Mouse (Mus musculus): ENCODE results near the gene Itpa.

Gene Itpa

DNA sequence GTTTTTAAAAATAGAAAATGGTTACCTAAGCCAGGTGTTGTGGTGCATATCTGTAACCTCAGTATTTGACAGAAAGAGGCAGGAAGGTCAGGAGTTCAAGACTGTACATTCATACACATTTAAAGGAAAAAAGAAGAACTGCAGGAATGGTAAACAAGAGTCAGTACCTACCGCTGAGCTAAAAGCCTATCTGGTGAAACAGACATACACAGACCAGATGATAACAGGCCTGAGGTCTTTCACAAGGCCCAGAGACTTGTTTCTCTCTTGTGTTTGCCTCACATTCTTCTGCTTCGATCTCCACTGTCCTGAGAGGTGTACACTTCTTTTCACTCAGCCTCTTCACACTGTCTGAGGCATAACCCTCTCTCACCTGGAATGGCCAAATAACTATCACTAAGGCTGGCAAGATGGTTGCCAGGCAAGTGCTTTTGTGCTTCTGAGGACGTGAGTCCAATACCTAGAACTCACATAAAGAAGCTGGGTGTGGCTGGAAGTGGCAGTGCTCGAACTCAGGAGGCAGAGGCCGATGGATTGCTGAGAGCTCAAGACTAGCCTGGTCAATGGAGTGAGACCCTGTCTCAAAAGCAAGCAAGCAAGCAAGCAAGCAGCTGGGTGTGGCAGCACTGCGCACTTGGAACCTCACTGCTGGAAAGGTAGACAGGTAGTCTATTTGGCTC, 11.6 kb upstream of the Itpa start:
- no peak for DNase-seq (ENCODE audit: low read depth, low spot score)

- DNase-seq (ENCODE audit: low read depth, low spot score): no peak
Observed at GRCm38 (mm10) chr2:130656536-130656935, 10.9 kb upstream of the Itpa start.

- DNase-seq (ENCODE audit: low read depth, low spot score): no peak
Observed at GRCm38 (mm10) chr2:130657541-130657940, 9.9 kb upstream of the Itpa start.

DNA sequence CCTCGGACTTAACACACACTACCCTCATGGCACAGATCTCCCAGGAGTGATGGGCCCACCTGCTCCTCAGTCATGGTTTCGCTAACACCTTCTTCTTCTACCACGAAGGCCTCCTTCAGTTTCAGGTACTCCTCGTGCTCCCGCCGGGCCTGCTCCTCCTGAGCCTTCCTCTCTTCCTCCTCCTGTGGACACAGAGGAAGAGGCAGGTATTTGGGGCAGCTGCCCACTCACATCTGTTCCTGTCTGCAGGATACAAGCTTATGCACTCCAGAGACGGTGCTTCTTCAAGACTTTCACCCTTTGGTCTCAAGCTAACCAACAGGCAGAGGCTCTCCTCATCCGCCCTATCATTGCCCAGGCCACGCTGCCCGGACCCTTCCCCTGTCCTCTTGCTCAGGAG, 8.9 kb upstream of the Itpa start:
- DNase-seq (ENCODE audit: low read depth, low spot score): no peak

DNA sequence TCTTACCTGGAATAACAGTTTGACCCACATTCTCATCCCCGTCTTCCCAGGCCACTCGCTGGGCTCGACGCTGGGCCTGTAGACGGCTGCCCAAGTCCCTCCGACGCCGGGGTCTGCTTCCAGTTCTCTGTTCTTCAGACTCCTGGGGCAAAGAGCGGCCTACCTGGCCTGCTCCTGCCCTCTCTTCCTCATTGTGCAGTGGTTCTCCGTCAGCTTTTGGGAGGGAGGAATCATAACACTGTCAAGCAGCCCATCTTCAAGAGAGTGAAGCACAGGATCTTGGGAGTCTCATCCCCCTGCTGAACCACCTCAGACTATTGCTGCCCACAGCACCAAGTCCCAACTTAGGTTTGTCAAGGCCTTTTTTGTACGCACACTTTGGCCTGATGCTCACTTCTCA, 4.1 kb upstream of the Itpa start:
- no peak for DNase-seq (ENCODE audit: low read depth, low spot score)

GRCm38 (mm10) chr2:130664102-130664701, 3.2 kb upstream of the Itpa start, which contains the start of gene Ddrgk1:
TSS of gene Ddrgk1 (minus strand) at chr2:130664659.
- peak; percentile 92 for DNase-seq (ENCODE audit: low read depth, low spot score)

GRCm38 (mm10) chr2:130677211-130677610, 9.8 kb downstream of the Itpa start:
- DNase-seq (ENCODE audit: low read depth, low spot score): no peak

DNA sequence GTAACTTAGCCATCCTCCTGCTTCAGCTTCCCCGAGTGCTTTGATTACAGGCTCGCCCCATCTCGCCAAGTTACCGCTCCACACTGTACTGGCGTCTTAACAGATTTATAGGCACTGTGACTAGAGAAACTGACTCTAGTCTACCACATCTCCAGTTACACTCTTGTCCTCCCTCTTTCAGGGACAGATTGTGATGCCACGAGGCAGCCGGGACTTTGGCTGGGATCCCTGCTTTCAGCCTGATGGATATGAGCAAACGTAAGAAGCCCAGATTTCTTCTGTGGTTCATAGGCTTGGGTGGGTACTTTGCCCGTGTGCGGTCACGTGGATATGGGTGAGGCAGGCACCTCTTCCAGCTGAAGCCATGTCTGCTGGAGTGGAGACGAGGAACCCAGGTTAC, 11.7 kb downstream of the Itpa start:
- DNase-seq (ENCODE audit: low read depth, low spot score): no peak

- DNase-seq (ENCODE audit: low read depth, low spot score): no peak
Observed at GRCm38 (mm10) chr2:130679899-130680298, 12.5 kb downstream of the Itpa start.

GRCm38 (mm10) chr2:130681531-130681930, 14.1 kb downstream of the Itpa start:
- DNase-seq (ENCODE audit: low read depth, low spot score): no peak

GRCm38 (mm10) chr2:130685426-130685825, 18.0 kb downstream of the Itpa start:
- DNase-seq (ENCODE audit: low read depth, low spot score): no peak

DNA sequence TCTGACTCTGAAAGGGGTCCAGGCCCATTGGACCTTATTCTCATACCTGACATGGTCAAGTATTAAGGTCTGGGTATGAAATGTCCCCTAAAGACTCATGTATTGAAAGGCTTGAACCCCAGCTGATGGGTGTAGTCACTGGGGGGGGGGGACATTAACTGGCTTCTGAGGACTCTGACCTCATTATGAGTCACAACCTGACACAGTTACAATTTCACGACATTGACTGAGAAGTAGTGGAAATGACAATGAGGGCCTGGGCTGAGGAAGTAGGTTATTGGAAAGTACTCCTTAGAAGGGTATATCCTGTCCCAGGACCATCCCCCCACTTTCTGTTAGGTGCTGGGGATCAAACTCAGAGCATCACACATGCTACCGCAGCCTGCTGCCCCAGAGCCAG, 21.6 kb downstream of the Itpa start:
- DNase-seq (ENCODE audit: low read depth, low spot score): no peak

- DNase-seq (ENCODE audit: low read depth, low spot score): no peak
Observed at GRCm38 (mm10) chr2:130693563-130693962, 26.2 kb downstream of the Itpa start.

- no peak for DNase-seq (ENCODE audit: low read depth, low spot score)
Observed at GRCm38 (mm10) chr2:130696700-130697152, 29.3 kb downstream of the Itpa start.

DNA sequence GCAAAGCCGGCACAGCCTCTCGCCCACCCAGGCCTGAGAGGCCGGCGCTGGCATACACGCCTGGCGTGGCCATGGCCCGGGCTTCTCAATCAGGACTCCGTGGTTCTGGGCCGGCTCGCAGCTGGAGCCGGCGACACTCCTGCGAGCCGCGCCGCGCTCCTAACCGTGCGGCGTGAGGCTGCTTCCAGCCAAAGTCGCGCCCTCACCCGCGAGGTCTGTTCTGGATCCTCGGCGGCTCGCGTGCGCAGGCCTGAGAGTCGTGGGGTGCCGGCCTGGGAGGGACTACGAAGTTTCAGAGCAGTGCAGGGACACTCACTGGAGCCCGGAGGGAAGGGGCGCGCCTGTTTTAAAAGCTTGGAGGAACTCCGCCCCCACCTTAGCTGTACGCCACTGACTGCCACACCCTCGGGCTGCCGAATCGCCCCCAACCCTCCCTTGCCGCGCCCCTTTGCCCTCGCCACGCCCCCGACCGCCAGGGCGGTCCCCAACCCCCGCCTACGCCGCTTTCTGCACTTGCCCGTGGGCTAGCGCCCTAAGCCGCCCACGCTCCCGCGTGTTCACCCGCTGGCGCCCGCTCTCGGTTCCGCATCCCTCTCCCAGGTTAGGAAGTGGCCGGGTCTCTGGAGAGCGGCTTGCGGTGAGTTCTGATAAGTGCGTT, 29.9 kb downstream of the Itpa start, which contains the start of gene Slc4a11:
TSS of gene Slc4a11 (minus strand) at position 367 of the 658 bp plus-strand sequence.
- DNase-seq (ENCODE audit: low read depth, low spot score): no peak

GRCm38 (mm10) chr2:130697821-130698266, 30.4 kb downstream of the Itpa start:
- no peak for DNase-seq (ENCODE audit: low read depth, low spot score)

DNA sequence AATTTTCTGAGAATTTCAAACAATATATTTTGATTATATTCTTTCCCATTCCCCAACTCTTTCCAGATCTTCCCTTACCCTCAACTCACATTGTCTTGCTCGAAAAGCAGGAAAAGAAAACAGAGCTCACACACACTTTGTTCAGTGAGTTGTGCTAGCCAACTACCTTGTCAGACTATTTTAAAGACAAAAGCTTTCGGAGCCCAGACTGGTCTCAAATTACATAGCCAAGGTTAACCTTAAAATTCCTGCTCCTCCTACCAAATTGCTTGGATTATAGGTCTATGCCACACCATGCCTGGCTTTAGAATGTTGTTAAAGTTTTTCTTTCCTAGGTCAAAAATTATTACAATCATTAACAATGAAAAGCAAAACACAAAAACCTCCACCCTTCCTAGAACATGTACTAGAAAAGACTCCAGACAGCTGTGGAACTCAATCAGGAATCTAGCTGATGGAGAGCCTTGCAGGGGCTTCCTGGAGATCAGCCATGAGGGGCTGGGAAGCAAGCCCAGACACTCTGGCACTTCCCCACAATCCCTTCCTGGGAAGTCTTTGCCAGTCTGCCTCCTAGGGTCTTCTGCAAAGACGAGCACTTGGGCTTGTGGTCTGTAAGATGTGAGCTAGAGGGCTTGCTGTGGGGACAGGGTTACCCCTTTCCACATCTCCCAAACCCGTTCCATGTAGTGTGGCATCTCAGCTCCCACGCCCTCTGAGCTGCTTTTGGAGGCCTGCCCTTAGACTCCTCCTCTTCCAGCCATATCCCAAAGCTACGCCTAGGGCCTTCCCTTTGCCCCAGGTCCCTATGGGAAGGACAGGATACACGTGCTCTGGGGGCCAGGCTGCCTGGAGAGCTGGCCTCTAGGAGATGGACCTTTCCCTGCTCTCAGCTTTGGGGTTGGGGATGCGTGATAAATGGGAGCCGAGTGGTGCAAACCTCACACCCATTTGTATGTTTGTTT, 36.9 kb downstream of the Itpa start:
- no peak for DNase-seq (ENCODE audit: low read depth, low spot score)

GRCm38 (mm10) chr2:130705178-130705577, 37.8 kb downstream of the Itpa start:
- no peak for DNase-seq (ENCODE audit: low read depth, low spot score)

DNA sequence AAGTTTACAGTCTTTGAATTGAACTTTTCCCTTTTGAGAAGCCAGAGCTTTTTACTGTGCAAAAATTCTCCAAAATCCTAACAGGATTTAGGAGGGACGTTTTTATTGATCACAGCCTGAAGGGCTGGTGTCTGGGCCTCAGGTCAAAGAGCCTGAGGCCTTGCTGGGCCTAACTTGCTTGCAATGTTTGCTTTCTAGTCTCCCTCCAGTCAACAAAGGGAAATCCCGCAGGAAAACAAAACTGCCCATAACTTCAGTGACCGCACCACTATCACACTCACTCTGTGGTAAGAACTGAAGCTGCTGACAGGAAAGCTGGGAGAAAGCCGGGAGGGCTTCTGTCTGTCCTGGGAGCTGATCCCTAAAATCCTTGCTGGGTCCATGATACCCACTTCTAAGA, 39.2 kb downstream of the Itpa start:
- DNase-seq (ENCODE audit: low read depth, low spot score): no peak

GRCm38 (mm10) chr2:130707057-130707456, 39.6 kb downstream of the Itpa start:
- no peak for DNase-seq (ENCODE audit: low read depth, low spot score)

DNA sequence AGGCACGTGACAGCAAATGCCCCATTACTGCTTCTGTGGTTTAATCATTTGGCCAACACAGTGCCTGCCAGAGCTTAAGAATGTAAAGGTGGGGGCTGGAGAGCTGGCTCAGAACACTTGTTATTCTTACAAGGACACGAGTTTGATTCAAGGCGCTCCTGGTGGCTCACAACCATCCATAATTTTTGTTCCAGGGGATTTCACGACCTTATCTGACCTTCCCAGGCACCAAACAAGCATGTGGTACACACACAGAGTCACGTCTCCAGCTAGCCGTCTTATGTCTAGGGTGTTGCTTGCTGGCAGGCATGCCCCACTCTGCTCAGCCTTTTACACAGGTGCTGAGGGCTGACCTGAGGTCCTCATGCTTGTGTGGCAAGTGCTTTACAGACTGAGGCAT, 50.5 kb downstream of the Itpa start:
- DNase-seq (ENCODE audit: low read depth, low spot score): no peak

GRCm38 (mm10) chr2:130724369-130724768, 57.0 kb downstream of the Itpa start:
- no peak for DNase-seq (ENCODE audit: low read depth, low spot score)

Measured in retina, adult 2 months (tissue).